Mouse (Mus musculus) kidney, adult 2 months (tissue): ENCODE measurements at regions not wholly inside any gene's neighbourhood (a gene's known extent, or its start where the extent isn't known, plus 50 kb on each side); places are given as distances from the start of the nearest gene placed in this dataset.

Source experiments
- CTCF ChIP-seq: fragments of 200-500 bp; conservative IDR thresholded peaks from 2 replicates; pipeline ENCODE4 v1.5.1; 2011; ENCODE audit warnings: low read depth, mild to moderate bottlenecking, control low read depth, low read length, moderate library complexity, mixed read lengths; ENCODE audit not compliant: insufficient read depth, insufficient read length
- POLR2A ChIP-seq: fragments of 200-500 bp; IDR thresholded peaks from one replicate; pipeline ENCODE4 v1.6.1; 2011; ENCODE audit warnings: low read depth, low read length, control low read depth

DNA sequence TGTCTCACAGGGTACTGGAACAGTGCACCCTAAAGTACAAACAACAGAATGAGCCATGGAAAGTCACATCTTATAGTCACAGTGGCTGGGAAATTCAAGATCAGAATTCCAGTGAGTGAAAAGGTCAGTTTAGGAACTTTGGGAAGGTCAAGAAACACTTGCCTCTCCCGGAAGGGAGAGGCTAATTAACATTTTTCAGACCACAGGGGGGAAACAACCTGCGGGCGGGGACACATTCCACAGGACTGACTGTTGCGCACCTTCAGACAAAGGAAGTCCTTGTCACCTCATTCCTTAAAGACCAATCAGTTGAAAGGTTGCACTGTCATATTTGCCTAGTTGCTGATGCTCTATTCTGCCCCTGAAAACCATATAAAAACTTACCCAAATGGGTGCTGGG, 189.9 kb downstream of the Zfp462 start:
- TF ChIP-seq CTCF (no peak), POLR2A (no peak)
